Mouse (Mus musculus) erythroid progenitor cell, adult 5-6 weeks (primary cell): ENCODE measurements at regions not wholly inside any gene's neighbourhood (a gene's known extent, or its start where the extent isn't known, plus 50 kb on each side); places are given as distances from the start of the nearest gene placed in this dataset.

ENCODE experiments used
- ATAC-seq: replicated peaks from 2 replicates; pipeline ENCODE4 v1.8.0; 2016; ENCODE audit warnings: moderate number of reproducible peaks, mild to moderate bottlenecking, moderate TSS enrichment, inconsistent platforms; ENCODE audit not compliant: poor library complexity, low FRiP score, severe bottlenecking

DNA sequence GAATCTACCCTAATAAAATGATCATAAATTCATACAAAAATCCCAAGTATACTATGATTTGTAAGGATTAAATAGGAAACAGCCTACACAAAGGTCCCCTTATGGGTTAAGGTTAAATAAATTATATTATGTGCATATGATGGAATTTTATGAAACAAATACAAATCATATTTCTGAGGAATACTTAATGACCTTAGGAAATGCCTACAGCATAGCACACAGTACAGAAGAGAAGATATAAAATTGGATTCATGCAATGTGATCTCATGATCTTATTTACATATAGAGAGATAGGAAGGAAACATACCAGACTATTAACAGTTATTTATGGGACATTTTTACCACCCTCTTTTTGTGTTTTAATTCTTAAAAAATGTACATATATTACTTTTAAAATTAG is 227.7 kb downstream of the Emp1 start:
- no peak for ATAC-seq

GRCm38 (mm10) chr6:135591085-135591484 is 228.7 kb downstream of the Emp1 start:
- ATAC-seq = no peak

- no peak for ATAC-seq
Observed at GRCm38 (mm10) chr6:135596358-135596757, 234.0 kb downstream of the Emp1 start.

GRCm38 (mm10) chr6:135610504-135611096 is 248.3 kb downstream of the Emp1 start:
- ATAC-seq = no peak

GRCm38 (mm10) chr6:135627928-135628327 is 265.6 kb downstream of the Emp1 start:
- ATAC-seq = no peak

DNA sequence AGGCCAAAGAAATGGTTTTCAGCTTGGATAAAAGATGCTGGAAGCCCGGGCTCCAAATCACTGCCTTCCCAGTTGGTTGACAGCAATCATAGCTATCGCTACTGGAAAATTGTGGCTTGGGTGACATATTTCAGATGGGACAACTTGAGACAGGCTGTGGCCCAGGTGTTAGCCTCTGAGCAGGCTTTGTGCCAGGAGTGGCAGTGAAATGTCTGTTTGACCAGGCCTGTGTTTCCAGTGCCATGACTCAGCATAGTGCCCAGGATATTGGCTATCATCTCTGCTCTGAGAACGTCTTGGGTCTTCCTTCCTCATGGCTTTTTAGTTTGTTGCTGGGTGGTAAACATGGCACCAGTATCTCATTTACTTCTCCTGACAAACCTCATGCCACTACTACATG is 266.9 kb downstream of the Emp1 start:
- ATAC-seq = no peak

- no peak for ATAC-seq
Observed at GRCm38 (mm10) chr6:135632671-135633070, 270.3 kb downstream of the Emp1 start.

DNA sequence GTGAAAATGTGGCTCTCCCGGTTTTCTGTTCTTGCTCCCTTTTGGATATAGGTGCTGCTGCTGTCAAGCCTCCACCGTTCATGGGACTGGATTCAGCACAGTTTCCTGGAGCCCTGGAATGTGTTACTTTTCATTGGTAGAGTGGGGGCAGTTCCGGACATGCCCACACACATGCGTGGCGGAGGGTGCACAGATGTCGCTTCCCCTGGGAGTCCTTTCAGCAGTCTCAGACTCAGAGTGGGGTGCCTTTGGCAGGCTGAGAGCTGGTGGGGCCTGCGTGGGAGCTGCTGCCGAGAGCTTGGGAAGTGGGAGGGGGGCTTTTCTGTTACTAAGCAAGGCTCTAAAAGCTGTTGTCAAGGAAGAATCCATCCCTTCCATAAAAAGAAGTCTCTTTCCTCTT is 274.3 kb downstream of the Emp1 start:
- no peak for ATAC-seq

- no peak for ATAC-seq
Observed at GRCm38 (mm10) chr6:135642711-135643110, 280.4 kb downstream of the Emp1 start.

DNA sequence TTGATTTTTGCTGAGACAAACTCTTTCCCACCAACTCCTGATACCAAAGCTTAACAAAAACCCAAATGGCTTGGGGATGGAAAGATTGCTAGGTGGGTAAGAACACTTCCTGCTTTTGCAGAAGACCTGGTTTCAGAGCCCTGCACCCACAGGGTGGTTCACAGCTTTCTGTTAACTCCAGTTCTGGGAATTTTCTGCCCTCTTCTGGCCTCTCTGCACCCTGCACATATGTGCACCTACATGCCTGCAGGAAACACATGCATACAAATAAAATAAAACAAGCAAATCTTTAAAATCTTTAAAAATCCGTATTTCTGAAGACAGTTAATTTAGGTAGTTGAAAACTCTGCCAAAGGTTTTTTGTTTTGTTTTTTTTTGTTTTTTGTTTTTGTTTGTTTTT is 283.8 kb downstream of the Emp1 start:
- ATAC-seq = no peak

GRCm38 (mm10) chr6:135653002-135653401 is 290.7 kb downstream of the Emp1 start:
- no peak for ATAC-seq

DNA sequence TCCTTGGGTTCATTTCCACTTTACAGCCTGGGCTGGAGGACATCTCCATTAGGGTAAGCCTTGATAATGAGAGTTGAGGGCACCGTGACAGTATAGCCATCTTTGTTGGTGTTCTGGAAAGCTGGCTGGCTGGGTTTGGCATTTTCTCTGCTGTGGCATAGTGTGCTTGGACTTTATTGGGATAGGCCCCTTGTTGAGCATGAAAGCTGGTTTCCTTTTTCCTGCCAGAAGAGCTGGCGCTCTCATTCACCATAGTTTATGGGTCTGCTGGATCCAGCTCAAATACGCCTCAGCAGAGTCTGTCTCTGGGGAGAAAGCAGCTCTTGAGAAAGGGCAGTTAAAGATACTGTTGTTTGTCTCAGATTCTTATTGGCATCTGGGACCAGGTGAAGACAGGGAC is 300.0 kb downstream of the Emp1 start:
- no peak for ATAC-seq

DNA sequence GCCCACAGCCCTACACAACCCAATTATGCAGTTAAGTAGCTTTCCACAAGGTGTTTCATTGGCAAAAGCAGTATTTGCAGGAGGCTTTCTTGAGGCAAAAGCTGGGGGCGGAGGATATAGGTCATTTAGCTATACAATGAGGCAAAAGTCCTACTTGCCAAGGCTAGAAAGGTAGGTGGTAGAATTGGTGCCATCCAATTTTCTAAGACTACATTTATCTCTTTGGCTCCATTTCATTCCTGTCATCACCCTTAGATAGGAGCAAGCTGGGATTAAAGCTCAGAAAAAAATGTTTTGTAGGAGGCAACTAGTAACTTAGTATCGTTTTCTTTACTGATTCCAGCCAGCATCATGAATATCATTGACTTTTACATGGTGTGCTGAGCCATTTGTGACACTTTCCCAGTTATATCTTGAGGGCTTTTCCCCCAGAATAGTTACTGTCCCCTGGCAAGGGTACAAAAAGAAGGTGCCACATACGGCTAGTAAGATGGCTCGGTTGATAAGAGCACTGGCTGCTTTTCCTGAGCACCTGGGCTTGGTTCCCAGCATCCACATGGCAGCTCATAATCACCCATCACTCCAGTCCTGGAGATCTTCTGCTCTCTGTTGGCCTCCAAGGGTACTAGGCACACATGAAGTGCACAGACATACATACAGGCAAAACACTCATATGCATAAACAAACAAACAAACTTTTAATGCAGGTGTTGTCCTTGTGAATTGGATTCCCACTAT is 300.6 kb downstream of the Emp1 start:
- no peak for ATAC-seq
